Mouse (Mus musculus) stomach, postnatal 0 days (tissue): ENCODE measurements at regions not wholly inside any gene's neighbourhood (a gene's known extent, or its start where the extent isn't known, plus 50 kb on each side); places are given as distances from the start of the nearest gene placed in this dataset.

Experiments used
- CTCF ChIP-seq: IDR thresholded peaks from 2 replicates; pipeline ENCODE4 v1.5.1; 2016; ENCODE audit warnings: antibody characterized with exemption, low read depth, mild to moderate bottlenecking, moderate library complexity
- EP300 ChIP-seq: optimal IDR thresholded peaks from 2 replicates; pipeline ENCODE3; 2016; ENCODE audit warnings: antibody characterized with exemption

DNA sequence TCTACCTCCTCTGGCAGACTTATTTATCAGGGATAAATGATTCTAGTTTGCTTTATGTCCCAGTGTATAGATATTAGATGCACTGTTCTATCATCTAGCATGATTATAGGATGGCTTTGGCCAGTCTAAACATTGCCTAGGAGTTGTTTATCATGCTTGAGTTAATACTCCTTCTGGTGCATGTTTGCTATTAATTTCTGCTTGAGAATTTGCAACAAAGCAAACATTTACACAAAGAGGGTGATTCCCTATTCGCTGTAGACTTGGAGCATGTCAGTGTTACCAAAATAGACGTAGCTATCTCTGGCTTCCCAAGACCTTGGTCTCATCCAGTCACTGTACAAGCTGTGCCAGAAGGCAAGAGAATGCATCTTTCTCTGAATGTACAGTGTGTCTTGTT is 237.4 kb downstream of the Snx13 start:
- TF ChIP-seq CTCF (no peak), EP300 (no peak)
